Mouse (Mus musculus) C2C12 (cell line): ENCODE measurements around the gene Fam20c.

Experiments
- CTCF ChIP-seq: IDR thresholded peaks from one replicate; pipeline ENCODE4 v1.5.1; 2011; ENCODE audit not compliant: control insufficient read depth, insufficient read depth, insufficient read length
- MAX ChIP-seq: IDR thresholded peaks from one replicate; pipeline ENCODE4 v1.6.1; 2011; ENCODE audit warnings: mild to moderate bottlenecking, control low read depth
- MYOG ChIP-seq: IDR thresholded peaks from one replicate; pipeline ENCODE4 v1.6.1; 2011; ENCODE audit not compliant: control insufficient read depth, insufficient read length; ENCODE audit errors: extremely low read depth

- TF ChIP-seq MAX (no peak), CTCF (no peak), MYOG (no peak)
These were observed 29.2 kb upstream of the Fam20c start for GRCm38 (mm10) chr5:138725151-138725550.
